Mouse (Mus musculus) lung, postnatal 0 days (tissue): Measurements from ENCODE around the gene Mta3. TPM values are rescaled to one million over a fixed set of nuclear protein-coding genes. Genes with fewer than 3 reads are reported as not detected.

Experiments used
- ATAC-seq: fragments of 200-750 bp; cut with Nextera tagmentation; 2 replicates; pipeline ENCODE4 v1.8.0; 2017; ENCODE audit warnings: moderate library complexity
- DNase-seq: peaks from one replicate; pipeline ENCODE4 v3.0.0-alpha.2; 2016; ENCODE audit warnings: low spot score
- H3K27ac ChIP-seq: fragments of 300-500 bp; sonication (generic); 2 replicates; pipeline ENCODE4 v1.5.1; 2014; ENCODE audit warnings: antibody characterized with exemption, mild to moderate bottlenecking, low read length, mixed read lengths
- H3K27me3 ChIP-seq: fragments of 300-500 bp; sonication (generic); replicated peaks from 2 replicates; pipeline ENCODE4 v1.6.1; 2014; ENCODE audit warnings: low read length, mixed read lengths; ENCODE audit not compliant: insufficient read depth
- H3K36me3 ChIP-seq: fragments of 300-500 bp; sonication (generic); 2 replicates; pipeline ENCODE4 v1.6.1; 2014; ENCODE audit warnings: low read length, mixed read lengths; ENCODE audit not compliant: insufficient read depth
- H3K4me1 ChIP-seq: fragments of 300-500 bp; sonication (generic); 2 replicates; pipeline ENCODE4 v1.6.1; 2014; ENCODE audit warnings: antibody characterized with exemption, low read depth, low read length, mixed read lengths; ENCODE audit not compliant: insufficient read depth
- H3K4me2 ChIP-seq: fragments of 300-500 bp; sonication (generic); replicated peaks from 2 replicates; pipeline ENCODE4 v1.6.1; 2014; ENCODE audit warnings: low read depth, mild to moderate bottlenecking, low read length, moderate library complexity, mixed read lengths
- H3K4me3 ChIP-seq: fragments of 300-500 bp; sonication (generic); 2 replicates; pipeline ENCODE4 v1.5.1; 2014; ENCODE audit warnings: low read depth, low read length
- H3K9ac ChIP-seq: fragments of 300-500 bp; sonication (generic); replicated peaks from 2 replicates; pipeline ENCODE4 v1.6.1; 2014; ENCODE audit warnings: low read depth, mild to moderate bottlenecking
- H3K9me3 ChIP-seq: fragments of 300-500 bp; sonication (generic); 2 replicates; pipeline ENCODE4 v1.6.1; 2016; ENCODE audit warnings: low read length, mixed read lengths
- CTCF ChIP-seq: IDR thresholded peaks from 2 replicates; pipeline ENCODE4 v1.5.1; 2016; ENCODE audit warnings: antibody characterized with exemption, mild to moderate bottlenecking
- EP300 ChIP-seq: IDR thresholded peaks from 2 replicates; pipeline ENCODE4 v1.6.1; 2016; ENCODE audit warnings: antibody characterized with exemption, mild to moderate bottlenecking, control low read depth
- WGBS: fragments of 180-500 bp; shearing (Covaris S2); extraction: QIAGEN DNeasy Blood & Tissue Kit; methylation state at CpG from one replicate; pipeline ENCODE4 v1.1.7; 2014; 5-methylcytosine and 5-hydroxymethylcytosine counted together
- polyA plus RNA-seq: library from polyadenylated mRNA; unstranded; fragments of >200 nt; fragmentation: Nextera tagmentation; extraction: Ambion mirVana; gene quantifications from 2 replicates; pipeline ENCODE4 v1.2.1, GENCODE M21; 2015

Mta3 gene
- polyA plus RNA-seq, 1 experiment from 2014 or later: 32.0 TPM

DNA sequence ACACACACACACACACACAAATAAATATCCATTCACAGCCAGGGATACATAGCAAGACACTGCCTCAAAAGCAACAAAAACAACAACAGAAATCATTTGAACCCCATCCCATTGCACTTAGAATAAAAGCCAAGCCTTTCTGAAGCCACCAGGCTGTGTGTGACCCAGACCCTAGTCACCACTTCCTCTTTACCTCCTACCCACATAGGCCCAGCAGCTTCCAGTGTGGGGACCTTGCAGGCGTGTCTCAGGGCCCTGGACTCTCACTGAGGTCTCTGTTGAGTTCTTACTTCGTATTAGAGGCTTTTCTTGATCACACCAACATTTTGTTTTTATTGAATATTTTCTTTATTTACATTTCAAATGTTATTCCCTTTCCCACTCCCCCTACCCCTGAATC is 10.2 kb upstream of the Mta3 start:
- Histone ChIP-seq H3K4me1 (no peaks in the 10 kb centered on the region), H3K27ac (no peak overlapping the region), H3K36me3 (no peaks in the 10 kb centered on the region), H3K9ac (no peak overlapping the region), H3K4me2 (no peak overlapping the region), H3K9me3 (no peaks in the 10 kb centered on the region; the same call in 1 of the 2 replicates), H3K27me3 (no peaks in the 10 kb centered on the region), H3K4me3 (no peak overlapping the region)
- no peak for ATAC-seq
- 71% methylated on average over 2 of the region's 2 CpGs for WGBS
- DNase-seq: peak; percentile 13
- no peak for TF ChIP-seq EP300
- TF ChIP-seq CTCF: no peak

DNA sequence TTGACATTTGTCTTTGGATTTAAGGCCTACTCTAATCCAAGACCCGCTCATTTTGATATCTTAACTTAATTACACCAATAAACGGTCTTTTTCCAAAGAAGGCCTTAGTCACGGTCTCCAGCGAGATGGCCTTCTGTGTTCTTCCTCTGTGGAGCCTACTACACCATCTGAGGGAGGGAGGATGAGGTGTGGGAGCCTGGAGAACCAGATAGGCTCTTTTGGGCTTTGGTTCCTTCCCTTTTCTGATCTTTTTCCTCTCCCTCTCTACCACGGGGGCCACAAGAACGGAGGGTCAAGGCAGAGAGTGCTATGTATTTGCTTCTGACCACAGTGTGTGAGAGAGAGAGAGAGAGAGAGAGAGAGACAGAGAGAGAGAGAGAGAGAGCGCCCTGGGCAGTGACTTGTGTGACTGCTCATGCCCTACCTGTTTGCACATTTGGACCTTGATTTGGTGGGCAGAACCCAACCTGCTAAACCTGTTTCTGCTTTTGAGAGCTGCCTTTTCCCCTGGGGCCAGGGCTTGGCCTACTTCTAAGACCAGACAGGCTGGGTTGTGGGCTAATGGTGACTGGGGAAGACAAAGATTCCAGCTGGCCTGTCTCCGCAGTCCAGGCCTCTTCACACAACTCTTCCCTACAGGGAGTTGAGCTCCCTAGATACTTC is 6.8 kb upstream of the Mta3 start:
- no peaks in the 10 kb centered on the region for H3K27me3 ChIP-seq
- TF ChIP-seq CTCF: no peak
- TF ChIP-seq EP300: no peak
- H3K4me1 ChIP-seq: no peaks in the 10 kb centered on the region
- no peak overlapping the region for H3K4me2 ChIP-seq
- no peak overlapping the region for H3K9ac ChIP-seq
- no peak overlapping the region for H3K27ac ChIP-seq
- DNase-seq: peak; percentile 67
- 69% methylated on average over 8 of the region's 8 CpGs for WGBS
- no peak overlapping the region for H3K4me3 ChIP-seq
- peak; percentile 77 for ATAC-seq
- no peaks in the 10 kb centered on the region for H3K36me3 ChIP-seq
- no peaks in the 10 kb centered on the region for H3K9me3 ChIP-seq

- no peak overlapping the region for H3K9ac ChIP-seq
- ATAC-seq: no peak
These were observed 5.8 kb upstream of the Mta3 start for GRCm38 (mm10) chr17:83700125-83700524.

GRCm38 (mm10) chr17:83704469-83704868 is 1.5 kb upstream of the Mta3 start:
- no peak for TF ChIP-seq CTCF
- no peak for TF ChIP-seq EP300
- no peak for ATAC-seq
- Histone ChIP-seq H3K9me3 (no peaks in the 10 kb centered on the region), H3K36me3 (no peaks in the 10 kb centered on the region), H3K9ac (no peak overlapping the region), H3K4me2 (no peak overlapping the region), H3K27ac (no peak overlapping the region), H3K4me3 (no peak overlapping the region), H3K4me1 (peaks cover 7% of the 10 kb centered on the region; the same call in 1 of the 2 replicates), H3K27me3 (no peaks in the 10 kb centered on the region)
- peak; percentile 82 for DNase-seq
- WGBS: 63% methylated on average over 5 of the region's 5 CpGs

More at GRCm38 (mm10) chr17:83700125-83700524, 5.8 kb upstream of the Mta3 start:
- Histone ChIP-seq H3K36me3 (no peaks in the 10 kb centered on the region), H3K27me3 (no peaks in the 10 kb centered on the region), H3K4me2 (no peak overlapping the region), H3K4me3 (no peak overlapping the region), H3K4me1 (no peaks in the 10 kb centered on the region), H3K9me3 (no peaks in the 10 kb centered on the region), H3K27ac (no peak overlapping the region)
- 82% methylated on average over 9 of the region's 9 CpGs for WGBS
- TF ChIP-seq EP300: no peak
- TF ChIP-seq CTCF: no peak
- no peak for DNase-seq

- peaks cover 7% of the 10 kb centered on the region; the same call in 1 of the 2 replicates for H3K4me1 ChIP-seq
- H3K27ac ChIP-seq: peak overlapping the region; percentile 97
- H3K9me3 ChIP-seq: no peaks in the 10 kb centered on the region
- TF ChIP-seq EP300 (no peak), CTCF (no peak)
- 3% methylated on average over 19 of the region's 38 CpGs for WGBS
- ATAC-seq: peak; percentile 75
- peak overlapping the region; percentile 94 for H3K9ac ChIP-seq
- peak; percentile 80 for DNase-seq
- peak overlapping the region; percentile 87 for H3K4me3 ChIP-seq
- peak overlapping the region; percentile 97 for H3K4me2 ChIP-seq
- H3K27me3 ChIP-seq: no peaks in the 10 kb centered on the region
- no peaks in the 10 kb centered on the region for H3K36me3 ChIP-seq
These were observed 429 bp upstream of the Mta3 start for GRCm38 (mm10) chr17:83705352-83706115.

DNA sequence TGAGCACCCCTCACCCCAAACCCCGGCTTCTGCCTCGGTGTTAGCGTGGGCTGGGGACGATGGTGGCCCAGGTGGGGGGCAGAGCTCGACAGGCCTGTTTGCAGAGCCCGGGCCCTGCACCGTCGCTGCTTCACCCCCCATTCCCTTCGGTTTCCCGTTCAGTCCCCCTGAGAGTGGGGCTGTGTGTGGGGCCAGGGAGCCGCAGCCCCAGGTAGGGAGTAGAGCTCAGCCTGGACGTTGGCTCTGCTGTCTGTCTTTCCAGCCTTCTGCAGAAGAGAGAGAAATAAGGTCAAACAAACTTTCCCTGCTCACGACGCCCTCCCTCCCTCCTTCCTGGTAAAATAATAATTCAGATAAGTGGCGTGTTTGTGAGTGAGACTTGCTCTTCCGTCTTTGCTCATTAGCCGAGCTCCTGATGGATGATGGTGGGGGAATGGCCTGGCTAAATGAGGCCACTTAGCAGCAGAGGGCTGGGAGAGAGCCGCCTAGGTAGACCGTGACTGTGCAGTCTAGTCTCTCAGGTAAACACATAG is 697 bp downstream of the Mta3 start:
- DNase-seq: peak; percentile 75
- Histone ChIP-seq H3K36me3 (no peaks in the 10 kb centered on the region), H3K4me1 (peaks cover 7% of the 10 kb centered on the region; the same call in 1 of the 2 replicates), H3K4me3 (peak overlapping the region; percentile 87), H3K27me3 (no peaks in the 10 kb centered on the region), H3K27ac (peak overlapping the region; percentile 97), H3K4me2 (peak overlapping the region; percentile 97), H3K9me3 (no peaks in the 10 kb centered on the region), H3K9ac (peak overlapping the region; percentile 94)
- ATAC-seq: peak; percentile 59
- TF ChIP-seq CTCF: no peak
- no peak for TF ChIP-seq EP300
- WGBS: 1% methylated on average over 19 of the region's 19 CpGs
